Mouse (Mus musculus): ENCODE results near the gene Cyp2u1. TPM values are rescaled to one million over a fixed set of nuclear protein-coding genes. Genes with fewer than 3 reads are reported as not detected.

Cyp2u1 gene
- polyA plus RNA-seq, 1 experiment from 2014 or later, result 7.0 TPM

GRCm38 (mm10) chr3:131295513-131296200 lies 7.4 kb downstream of the Cyp2u1 start:
- 87% methylated on average over 12 of the region's 12 CpGs for WGBS
- ATAC-seq, result no peak

GRCm38 (mm10) chr3:131294503-131294902 lies 8.5 kb downstream of the Cyp2u1 start:
- H3K36me3 ChIP-seq (ENCODE audit: control insufficient read depth, insufficient read depth), result no peaks in the 10 kb centered on the region
- ATAC-seq, result no peak
- WGBS, result 55% methylated on average over 3 of the region's 3 CpGs

More at GRCm38 (mm10) chr3:131295513-131296200, 7.4 kb downstream of the Cyp2u1 start:
- peaks cover 2% of the 10 kb centered on the region; the same call in 1 of the 2 replicates for H3K4me1 ChIP-seq (replicated peaks; ENCODE audit: control insufficient read depth, insufficient read depth, low read length)
- H3K9me3 ChIP-seq (ENCODE audit: control insufficient read depth, low read length), result no peaks in the 10 kb centered on the region
- H3K4me2 ChIP-seq (ENCODE audit: low read length), result no peak overlapping the region
- H3K27ac ChIP-seq (ENCODE audit: low read length), result no peak overlapping the region
- no peak overlapping the region for H3K4me3 ChIP-seq (replicated peaks; ENCODE audit: low read length)
- H3K27me3 ChIP-seq (replicated peaks; ENCODE audit: control insufficient read depth, insufficient read depth, low read length), result no peaks in the 10 kb centered on the region
- no peak overlapping the region for H3K9ac ChIP-seq (replicated peaks; ENCODE audit: low read depth, low read length)
- no peaks in the 10 kb centered on the region for H3K36me3 ChIP-seq (ENCODE audit: control insufficient read depth, insufficient read depth)

GRCm38 (mm10) chr3:131292959-131293358 lies 10.1 kb downstream of the Cyp2u1 start:
- Histone ChIP-seq H3K36me3 (ENCODE audit: control insufficient read depth, insufficient read depth) (no peaks in the 10 kb centered on the region), H3K4me3 (replicated peaks; ENCODE audit: low read length) (no peak overlapping the region), H3K9me3 (ENCODE audit: control insufficient read depth, low read length) (no peaks in the 10 kb centered on the region), H3K9ac (replicated peaks; ENCODE audit: low read depth, low read length) (no peak overlapping the region), H3K4me1 (replicated peaks; ENCODE audit: control insufficient read depth, insufficient read depth, low read length) (no peaks in the 10 kb centered on the region), H3K27me3 (replicated peaks; ENCODE audit: control insufficient read depth, insufficient read depth, low read length) (no peaks in the 10 kb centered on the region), H3K4me2 (ENCODE audit: low read length) (no peak overlapping the region), H3K27ac (ENCODE audit: low read length) (no peak overlapping the region)
- no peak for ATAC-seq
- WGBS, result 61% methylated on average over 3 of the region's 3 CpGs

More at GRCm38 (mm10) chr3:131294503-131294902, 8.5 kb downstream of the Cyp2u1 start:
- H3K9me3 ChIP-seq (ENCODE audit: control insufficient read depth, low read length), result no peaks in the 10 kb centered on the region
- H3K4me1 ChIP-seq (replicated peaks; ENCODE audit: control insufficient read depth, insufficient read depth, low read length), result no peaks in the 10 kb centered on the region; the same call in 1 of the 2 replicates
- no peaks in the 10 kb centered on the region for H3K27me3 ChIP-seq (replicated peaks; ENCODE audit: control insufficient read depth, insufficient read depth, low read length)
- no peak overlapping the region for H3K27ac ChIP-seq (ENCODE audit: low read length)
- no peak overlapping the region for H3K4me2 ChIP-seq (ENCODE audit: low read length)
- no peak overlapping the region for H3K9ac ChIP-seq (replicated peaks; ENCODE audit: low read depth, low read length)
- no peak overlapping the region for H3K4me3 ChIP-seq (replicated peaks; ENCODE audit: low read length)

- Histone ChIP-seq H3K36me3 (ENCODE audit: control insufficient read depth, insufficient read depth) (no peaks in the 10 kb centered on the region), H3K9ac (replicated peaks; ENCODE audit: low read depth, low read length) (no peak overlapping the region), H3K27me3 (replicated peaks; ENCODE audit: control insufficient read depth, insufficient read depth, low read length) (no peaks in the 10 kb centered on the region), H3K27ac (ENCODE audit: low read length) (no peak overlapping the region), H3K4me1 (replicated peaks; ENCODE audit: control insufficient read depth, insufficient read depth, low read length) (no peaks in the 10 kb centered on the region), H3K4me3 (replicated peaks; ENCODE audit: low read length) (no peak overlapping the region), H3K4me2 (ENCODE audit: low read length) (no peak overlapping the region), H3K9me3 (ENCODE audit: control insufficient read depth, low read length) (no peaks in the 10 kb centered on the region)
- 92% methylated on average over 2 of the region's 2 CpGs for WGBS
- ATAC-seq, result no peak
Measured at GRCm38 (mm10) chr3:131292349-131292748, 10.7 kb downstream of the Cyp2u1 start.

GRCm38 (mm10) chr3:131291890-131292289 lies 11.1 kb downstream of the Cyp2u1 start:
- no peaks in the 10 kb centered on the region for H3K9me3 ChIP-seq (ENCODE audit: control insufficient read depth, low read length)
- no peaks in the 10 kb centered on the region for H3K27me3 ChIP-seq (replicated peaks; ENCODE audit: control insufficient read depth, insufficient read depth, low read length)
- H3K27ac ChIP-seq (ENCODE audit: low read length), result no peak overlapping the region
- no peaks in the 10 kb centered on the region for H3K4me1 ChIP-seq (replicated peaks; ENCODE audit: control insufficient read depth, insufficient read depth, low read length)
- H3K36me3 ChIP-seq (ENCODE audit: control insufficient read depth, insufficient read depth), result no peaks in the 10 kb centered on the region
- no peak overlapping the region for H3K4me3 ChIP-seq (replicated peaks; ENCODE audit: low read length)
- 82% methylated on average over 4 of the region's 4 CpGs for WGBS
- H3K4me2 ChIP-seq (ENCODE audit: low read length), result no peak overlapping the region
- no peak overlapping the region for H3K9ac ChIP-seq (replicated peaks; ENCODE audit: low read depth, low read length)
- ATAC-seq, result no peak

GRCm38 (mm10) chr3:131274151-131274550 lies 28.9 kb downstream of the Cyp2u1 start:
- Histone ChIP-seq H3K4me3 (replicated peaks; ENCODE audit: low read length) (no peak overlapping the region), H3K27me3 (replicated peaks; ENCODE audit: control insufficient read depth, insufficient read depth, low read length) (no peaks in the 10 kb centered on the region), H3K9me3 (ENCODE audit: control insufficient read depth, low read length) (no peaks in the 10 kb centered on the region), H3K9ac (replicated peaks; ENCODE audit: low read depth, low read length) (no peak overlapping the region), H3K4me1 (replicated peaks; ENCODE audit: control insufficient read depth, insufficient read depth, low read length) (peaks cover 7% of the 10 kb centered on the region), H3K4me2 (ENCODE audit: low read length) (no peak overlapping the region), H3K27ac (ENCODE audit: low read length) (no peak overlapping the region), H3K36me3 (ENCODE audit: control insufficient read depth, insufficient read depth) (no peaks in the 10 kb centered on the region)
- 89% methylated on average over 4 of the region's 4 CpGs for WGBS
- ATAC-seq, result no peak

GRCm38 (mm10) chr3:131272374-131273100 lies 30.5 kb downstream of the Cyp2u1 start:
- H3K4me2 ChIP-seq (ENCODE audit: low read length), result peak overlapping the region; percentile 70
- no peaks in the 10 kb centered on the region for H3K27me3 ChIP-seq (replicated peaks; ENCODE audit: control insufficient read depth, insufficient read depth, low read length)
- 59% methylated on average over 10 of the region's 10 CpGs for WGBS
- peak overlapping the region; percentile 55 for H3K4me3 ChIP-seq (replicated peaks; ENCODE audit: low read length)
- ATAC-seq, result no peak; the same call in 1 of the 2 replicates
- H3K4me1 ChIP-seq (replicated peaks; ENCODE audit: control insufficient read depth, insufficient read depth, low read length), result peaks cover 7% of the 10 kb centered on the region
- H3K9me3 ChIP-seq (ENCODE audit: control insufficient read depth, low read length), result no peaks in the 10 kb centered on the region
- H3K27ac ChIP-seq (ENCODE audit: low read length), result no peak overlapping the region
- peak overlapping the region; percentile 64; the same call in 1 of the 2 replicates for H3K9ac ChIP-seq (replicated peaks; ENCODE audit: low read depth, low read length)
- H3K36me3 ChIP-seq (ENCODE audit: control insufficient read depth, insufficient read depth), result no peaks in the 10 kb centered on the region

- Histone ChIP-seq H3K4me3 (replicated peaks; ENCODE audit: low read length) (peak within 1 kb of the TSS; percentile 55), H3K27me3 (replicated peaks; ENCODE audit: control insufficient read depth, insufficient read depth, low read length) (no peaks in the 10 kb centered on the region), H3K27ac (ENCODE audit: low read length) (no peak within 1 kb of the TSS; the same call in 1 of the 2 replicates), H3K36me3 (ENCODE audit: control insufficient read depth, insufficient read depth) (no peaks in the 10 kb centered on the region), H3K4me1 (replicated peaks; ENCODE audit: control insufficient read depth, insufficient read depth, low read length) (peaks cover 7% of the 10 kb centered on the region), H3K9ac (replicated peaks; ENCODE audit: low read depth, low read length) (peak within 1 kb of the TSS; percentile 64), H3K4me2 (ENCODE audit: low read length) (peak within 1 kb of the TSS; percentile 70), H3K9me3 (ENCODE audit: control insufficient read depth, low read length) (no peaks in the 10 kb centered on the region)
- WGBS, result under 1% methylated on average over 53 of the region's 54 CpGs
- ATAC-seq, result peak; percentile 95
Measured at GRCm38 (mm10) chr3:131271559-131272373, 31.3 kb downstream of the Cyp2u1 start, which contains the start of gene Hadh. Gene Hadh (minus strand): TSS chr3:131272101.

GRCm38 (mm10) chr3:131271157-131271556 lies 31.9 kb downstream of the Cyp2u1 start:
- H3K36me3 ChIP-seq (ENCODE audit: control insufficient read depth, insufficient read depth), result no peaks in the 10 kb centered on the region
- peaks cover 7% of the 10 kb centered on the region for H3K4me1 ChIP-seq (replicated peaks; ENCODE audit: control insufficient read depth, insufficient read depth, low read length)
- H3K27ac ChIP-seq (ENCODE audit: low read length), result no peak overlapping the region
- H3K4me2 ChIP-seq (ENCODE audit: low read length), result peak overlapping the region; percentile 70
- WGBS, result 4% methylated on average over 8 of the region's 8 CpGs
- H3K9ac ChIP-seq (replicated peaks; ENCODE audit: low read depth, low read length), result no peak overlapping the region
- no peaks in the 10 kb centered on the region for H3K27me3 ChIP-seq (replicated peaks; ENCODE audit: control insufficient read depth, insufficient read depth, low read length)
- no peak for ATAC-seq
- H3K4me3 ChIP-seq (replicated peaks; ENCODE audit: low read length), result peak overlapping the region; percentile 55
- H3K9me3 ChIP-seq (ENCODE audit: control insufficient read depth, low read length), result no peaks in the 10 kb centered on the region
